Mouse (Mus musculus): ENCODE data around the gene Prr5l.
"Not testable (repeated sequence)": the region's sequence is repeated elsewhere in the genome, so short reads cannot be mapped to it uniquely, and the experiment has no call there.

Gene Prr5l

GRCm38 (mm10) chr2:101762955-101763386 lies 119.9 kb downstream of the Prr5l start:
- DNase-seq (ENCODE audit: low spot score in 2 of 2) = no peak

DNA sequence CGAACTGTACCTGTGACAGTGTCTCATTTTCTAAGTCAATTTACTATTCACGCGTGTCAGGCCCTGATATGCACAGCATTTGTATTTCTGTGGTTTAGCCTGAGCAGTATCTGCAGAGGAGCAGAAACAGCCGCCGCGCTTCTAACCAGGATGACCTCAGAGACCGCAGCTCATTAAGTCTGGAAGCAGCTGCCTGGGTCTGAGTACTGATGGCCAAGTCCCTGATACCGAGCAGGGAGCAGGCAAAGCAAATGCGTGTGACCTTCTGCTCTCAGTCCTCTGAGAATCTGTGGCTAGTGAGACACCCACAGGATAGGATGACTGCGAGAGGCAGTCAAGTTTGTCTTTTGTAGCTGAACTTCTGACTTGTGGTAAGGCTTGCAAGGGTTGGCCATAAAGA lies 120.4 kb downstream of the Prr5l start:
- no peak for DNase-seq (ENCODE audit: low spot score in 2 of 2)

DNA sequence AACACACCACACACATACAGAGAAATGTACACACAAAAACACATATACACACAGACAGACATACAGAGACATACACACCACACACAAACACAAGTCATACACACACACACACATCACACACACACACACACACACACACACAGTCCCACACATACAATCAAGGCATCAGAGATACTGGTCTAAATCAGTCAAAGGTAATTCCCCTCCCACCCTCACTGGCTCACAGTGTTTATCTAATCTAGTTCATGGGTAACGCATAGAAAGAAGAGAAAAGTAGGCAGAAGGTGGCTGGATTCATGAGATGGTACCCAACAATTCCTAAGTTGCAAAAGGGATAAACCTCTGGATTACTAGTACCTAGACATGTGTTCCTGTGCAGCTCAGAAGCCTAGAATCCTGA lies 120.9 kb downstream of the Prr5l start:
- DNase-seq (ENCODE audit: low spot score in 2 of 2) = no peak

DNA sequence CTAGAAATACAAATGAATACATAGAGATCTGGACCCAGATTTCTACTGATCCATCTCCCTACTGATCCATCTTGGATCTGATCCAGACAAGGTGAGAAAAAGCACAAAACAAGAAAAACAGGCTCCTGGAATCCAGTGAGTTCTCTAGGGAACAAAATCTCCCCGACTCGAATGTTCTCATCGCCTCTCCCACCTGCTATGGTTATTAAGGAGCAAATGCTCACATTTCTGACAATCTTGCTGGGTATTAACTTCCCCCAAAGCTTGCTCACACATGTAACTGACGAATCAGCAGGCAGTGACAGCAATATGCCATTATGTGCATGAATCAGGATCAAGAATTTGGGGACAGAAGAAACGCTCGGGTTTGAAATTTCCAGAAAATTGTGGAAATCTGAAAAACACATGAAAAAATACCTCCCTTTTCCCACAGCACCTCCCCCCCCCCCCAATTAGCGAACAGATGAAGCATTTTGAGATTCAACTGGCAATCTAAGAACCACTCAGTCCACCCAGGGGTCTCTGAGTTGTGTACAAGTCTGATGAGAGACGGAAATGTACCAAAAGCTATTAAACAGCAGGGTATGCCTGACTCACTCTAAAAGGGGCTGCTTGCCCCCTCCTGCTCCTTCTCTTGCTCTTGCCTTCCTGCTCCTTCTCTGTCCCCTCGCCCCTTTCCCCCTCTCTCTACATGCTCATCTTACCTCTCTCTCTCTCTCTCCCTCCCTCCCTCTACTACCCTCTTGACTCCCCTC lies 123.1 kb downstream of the Prr5l start:
- no peak for DNase-seq (ENCODE audit: low spot score in 2 of 2)

GRCm38 (mm10) chr2:101757806-101758205 lies 125.0 kb downstream of the Prr5l start:
- no peak for DNase-seq (ENCODE audit: low spot score in 2 of 2)

GRCm38 (mm10) chr2:101756069-101756753 lies 126.6 kb downstream of the Prr5l start:
- DNase-seq (ENCODE audit: low spot score in 2 of 2) = no peak

DNA sequence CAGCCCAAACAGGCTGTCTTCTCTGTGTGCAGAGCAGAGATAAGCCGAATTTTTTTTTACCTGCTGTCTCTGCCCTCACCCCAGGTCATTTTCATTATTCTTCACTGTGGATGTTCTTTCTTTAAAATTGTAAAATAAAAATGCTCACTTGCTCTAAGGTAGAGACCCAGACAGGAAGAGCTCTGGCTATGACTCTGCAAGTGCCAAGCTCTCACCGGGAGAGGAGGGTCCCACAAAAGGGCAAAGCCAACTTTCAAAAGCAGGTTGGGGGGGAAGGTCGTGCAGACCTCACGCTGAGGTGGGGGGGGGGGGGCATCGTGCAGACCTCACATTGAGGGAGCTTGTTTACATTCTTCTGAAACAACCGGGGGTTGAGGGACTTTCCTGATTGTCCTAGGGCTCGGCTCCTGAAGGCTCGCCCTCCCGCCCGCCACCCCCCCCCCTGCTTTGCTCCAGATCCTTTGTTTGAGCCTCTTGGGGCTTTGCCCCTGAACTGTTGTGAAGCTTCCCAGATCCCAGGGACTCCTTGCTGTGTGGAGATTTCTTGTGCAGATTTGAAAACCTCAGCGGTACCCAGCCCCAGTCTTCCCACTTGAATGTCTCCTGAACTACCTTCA lies 127.8 kb downstream of the Prr5l start:
- DNase-seq (ENCODE audit: low spot score in 2 of 2) = no peak

GRCm38 (mm10) chr2:101754428-101754827 lies 128.4 kb downstream of the Prr5l start:
- no peak for DNase-seq (ENCODE audit: low spot score in 2 of 2)

- no peak for DNase-seq (ENCODE audit: low spot score in 2 of 2)
Observed at GRCm38 (mm10) chr2:101752979-101753378, 129.8 kb downstream of the Prr5l start.

DNA sequence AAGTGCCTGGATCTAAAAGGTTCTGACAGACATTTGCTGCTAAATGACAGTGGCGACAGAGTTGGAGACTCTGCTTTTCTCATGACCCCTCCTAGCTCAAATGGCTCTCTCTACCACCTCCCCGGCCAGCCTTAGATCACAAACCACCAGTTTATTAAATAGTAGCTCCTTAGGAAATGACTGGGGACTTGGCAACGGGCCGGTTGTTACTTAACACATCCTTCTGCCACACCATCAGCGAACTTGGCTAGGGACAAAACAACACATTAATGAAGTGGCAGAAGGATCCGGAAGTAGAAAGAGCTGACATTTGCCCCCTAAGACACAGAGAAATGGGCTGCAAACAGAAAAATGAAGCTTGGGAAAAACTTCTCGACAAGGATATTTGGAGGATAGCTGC lies 130.4 kb downstream of the Prr5l start:
- no peak for DNase-seq (ENCODE audit: low spot score in 2 of 2)

GRCm38 (mm10) chr2:101751236-101751922 lies 131.4 kb downstream of the Prr5l start:
- no peak for DNase-seq (ENCODE audit: low spot score in 2 of 2)

DNA sequence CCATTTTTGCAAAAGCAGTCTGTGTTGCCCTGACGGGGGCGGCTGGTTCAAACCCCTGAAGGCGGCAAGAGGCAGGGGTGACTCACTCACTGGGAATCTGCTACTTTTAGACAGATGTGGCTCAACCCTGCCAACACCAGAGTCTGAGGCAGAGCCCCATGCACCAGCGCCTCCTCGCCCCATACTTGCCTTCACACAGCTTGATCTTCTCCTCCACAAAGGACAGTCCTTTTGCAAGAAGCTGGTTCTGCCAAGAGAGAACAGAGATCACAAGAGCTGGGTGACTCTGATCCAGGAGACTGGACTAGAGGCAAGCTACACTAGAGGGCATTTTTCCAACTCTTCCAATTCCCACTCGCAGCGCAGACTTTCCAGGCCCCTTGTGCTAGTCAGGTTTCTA lies 136.3 kb downstream of the Prr5l start:
- DNase-seq (ENCODE audit: low spot score in 2 of 2) = no peak

- DNase-seq (ENCODE audit: low spot score in 2 of 2) = not testable (repeated sequence)
Observed at GRCm38 (mm10) chr2:101745656-101746055, 137.2 kb downstream of the Prr5l start.

DNA sequence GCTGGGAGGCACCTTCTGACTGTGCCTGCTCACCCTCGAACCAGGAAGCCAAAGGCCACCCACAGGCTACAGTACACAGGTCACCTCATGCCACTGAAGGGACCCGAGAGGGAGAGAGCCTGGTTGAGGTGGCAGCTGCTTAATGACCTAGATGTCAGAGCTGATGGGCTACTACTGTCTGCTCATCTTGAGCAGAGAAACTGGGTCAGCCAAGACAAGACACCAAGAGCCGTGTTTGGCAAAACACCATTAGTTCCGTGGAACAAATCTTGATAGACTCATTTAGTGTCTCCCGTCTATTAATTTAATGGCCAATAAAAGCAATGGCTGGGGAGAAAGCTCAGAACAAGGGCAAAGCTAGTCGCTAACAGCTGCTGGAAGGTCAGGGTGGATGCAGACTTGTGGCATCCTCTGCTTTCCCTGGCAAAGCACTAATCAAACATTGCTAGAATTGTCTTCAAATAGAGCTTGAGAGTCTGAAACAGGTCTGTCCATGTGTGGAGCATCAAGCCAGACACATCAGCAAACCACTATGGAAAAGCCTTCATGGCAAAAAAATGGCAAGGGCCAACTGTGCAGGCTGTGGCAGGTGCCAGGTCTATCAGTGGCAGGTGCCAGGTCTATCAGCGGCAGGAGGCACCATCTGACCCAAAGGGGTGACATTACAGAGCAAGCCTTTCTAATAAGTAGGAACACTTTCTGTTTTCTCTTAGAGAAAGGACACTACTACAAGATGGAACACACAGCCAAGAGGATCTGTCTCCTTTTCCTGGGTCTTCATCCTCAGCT lies 140.6 kb downstream of the Prr5l start:
- no peak for DNase-seq (ENCODE audit: low spot score in 2 of 2)

DNA sequence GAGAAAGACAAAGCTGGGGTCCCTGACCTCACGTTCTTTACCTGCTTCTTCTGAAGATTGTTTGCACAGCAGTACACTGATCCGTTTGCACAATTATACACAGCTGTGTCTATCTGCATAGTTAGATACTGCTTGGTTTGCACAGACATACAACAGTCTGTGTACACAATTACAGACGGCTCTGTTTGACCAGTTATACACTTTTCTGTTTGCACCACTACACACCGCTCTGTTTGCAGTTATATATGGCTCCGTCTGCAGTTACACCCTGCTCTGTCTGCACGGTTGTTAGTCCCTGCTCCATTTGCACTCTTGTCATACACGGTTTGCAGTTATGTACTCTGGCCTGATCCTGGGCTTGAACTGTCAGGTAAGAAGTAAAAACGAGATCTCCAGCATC lies 141.2 kb downstream of the Prr5l start:
- DNase-seq (ENCODE audit: low spot score in 2 of 2) = no peak

- no peak for DNase-seq (ENCODE audit: low spot score in 2 of 2)
Observed at GRCm38 (mm10) chr2:101739914-101740313, 142.9 kb downstream of the Prr5l start.

- no peak for DNase-seq (ENCODE audit: low spot score in 2 of 2)
Observed at GRCm38 (mm10) chr2:101733564-101733963, 149.3 kb downstream of the Prr5l start.

- no peak for DNase-seq (ENCODE audit: low spot score in 2 of 2)
Observed at GRCm38 (mm10) chr2:101732777-101733210, 150.0 kb downstream of the Prr5l start.

DNA sequence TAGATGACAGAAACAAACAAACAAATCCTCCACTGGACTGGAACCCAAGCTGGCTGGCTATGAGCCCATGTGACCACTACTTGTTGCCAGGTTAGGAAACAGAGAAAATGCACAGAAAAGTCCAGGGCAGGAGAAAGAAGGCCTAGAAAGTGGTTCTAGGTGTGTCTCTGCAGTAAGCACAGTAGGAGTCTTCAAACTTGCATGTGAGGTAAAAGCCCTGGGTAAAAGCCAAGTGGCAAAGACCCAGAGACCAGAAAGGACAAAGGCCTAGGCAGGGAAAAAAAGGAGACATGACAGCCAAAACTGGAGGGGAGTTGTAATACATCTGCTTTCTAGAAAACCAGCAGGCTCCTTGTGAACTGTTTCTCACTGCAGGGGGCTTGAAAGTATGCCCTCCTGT lies 151.9 kb downstream of the Prr5l start:
- DNase-seq (ENCODE audit: low spot score in 2 of 2) = no peak

- no peak for DNase-seq (ENCODE audit: low spot score in 2 of 2)
Observed at GRCm38 (mm10) chr2:101729472-101729871, 153.4 kb downstream of the Prr5l start.

DNA sequence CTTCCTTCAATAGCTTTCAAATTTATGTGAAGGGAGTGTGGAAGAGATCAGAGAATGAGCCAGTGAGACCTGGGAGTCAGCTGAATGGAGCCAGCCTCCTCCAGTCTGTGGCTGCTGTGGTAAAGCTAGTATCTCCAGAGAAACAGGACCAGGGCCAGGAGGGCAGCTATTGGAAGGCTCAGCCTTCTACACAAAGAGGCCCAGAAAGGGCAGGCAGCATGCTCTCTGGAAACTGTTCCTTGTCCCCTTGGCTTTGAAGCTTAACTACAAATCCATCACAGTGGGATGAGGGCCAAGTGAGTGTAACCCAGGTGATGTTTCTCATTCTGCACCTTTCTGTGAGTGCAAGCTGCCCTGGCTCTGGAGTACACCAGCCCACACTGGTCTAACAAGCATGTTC lies 155.0 kb downstream of the Prr5l start:
- DNase-seq (ENCODE audit: low spot score in 2 of 2) = no peak

Measured in frontal cortex, postnatal 14 days (tissue).